Mouse (Mus musculus): ENCODE data around the gene Ap1m2. TPM values are rescaled to one million over a fixed set of nuclear protein-coding genes. Genes with fewer than 3 reads are reported as not detected.

The Ap1m2 gene
- total RNA-seq, 1 experiment = 9.8 TPM

DNA sequence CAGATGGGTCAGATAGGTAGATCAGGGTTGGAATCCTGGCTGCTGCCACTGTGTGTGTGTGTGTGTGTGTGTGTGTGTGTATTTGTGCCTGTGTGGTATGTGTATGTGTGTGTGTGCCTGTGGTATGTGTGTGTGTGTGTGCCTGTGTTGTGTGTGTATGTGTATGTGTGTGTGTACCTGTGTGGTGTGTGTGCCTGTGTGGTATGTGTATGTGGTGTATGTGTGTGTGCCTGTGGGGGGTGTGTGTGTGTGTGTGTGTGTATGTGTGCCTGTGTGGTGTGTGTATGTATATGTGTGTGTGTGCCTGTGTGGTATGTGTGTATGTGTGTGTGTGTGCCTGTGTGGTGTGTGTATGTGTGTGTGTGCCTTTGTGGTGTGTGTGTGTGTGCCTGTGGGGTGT, 57.4 kb downstream of the Ap1m2 start:
- Histone ChIP-seq H3K9ac (ENCODE audit: insufficient read depth, low read depth, low read length, poor library complexity, severe bottlenecking) (no peak overlapping the region), H3K36me3 (ENCODE audit: control insufficient read depth, insufficient read depth, low read length, poor library complexity, severe bottlenecking) (no peaks in the 10 kb centered on the region), H3K27ac (ENCODE audit: insufficient read depth, low read depth, low read length, poor library complexity, severe bottlenecking) (no peak overlapping the region), H3K9me3 (ENCODE audit: control insufficient read depth, insufficient read depth, low read depth, low read length) (no peaks in the 10 kb centered on the region), H3K4me1 (ENCODE audit: control insufficient read depth in 2 of 2, insufficient read depth in 2 of 2, low read length in 2 of 2, poor library complexity in 1 of 2) (peaks cover 0 to 5% of the 10 kb centered on the region in 2 experiments; a peak in 2 of 4 replicates), H3K4me3 (ENCODE audit: insufficient read depth in 1 of 2, low read depth in 1 of 2, low read length in 2 of 2, poor library complexity in 1 of 2, severe bottlenecking in 1 of 2) (no peak overlapping the region)
- in situ Hi-C loops (cut with MboI; ENCODE audit: low sequenced_read_pairs in 2 of 2, unreplicated experiment in 2 of 2) = no loop called here
- TF ChIP-seq CHD2 (IDR thresholded peaks at IDR 0.05; ENCODE audit: low read depth, low read length) = no peak
- no peak for TF ChIP-seq HCFC1 (IDR thresholded peaks at IDR 0.05; ENCODE audit: borderline replicate concordance, insufficient read depth, low read length)
- DNase-seq (ENCODE audit: low read depth, low spot score) = no peak

DNA sequence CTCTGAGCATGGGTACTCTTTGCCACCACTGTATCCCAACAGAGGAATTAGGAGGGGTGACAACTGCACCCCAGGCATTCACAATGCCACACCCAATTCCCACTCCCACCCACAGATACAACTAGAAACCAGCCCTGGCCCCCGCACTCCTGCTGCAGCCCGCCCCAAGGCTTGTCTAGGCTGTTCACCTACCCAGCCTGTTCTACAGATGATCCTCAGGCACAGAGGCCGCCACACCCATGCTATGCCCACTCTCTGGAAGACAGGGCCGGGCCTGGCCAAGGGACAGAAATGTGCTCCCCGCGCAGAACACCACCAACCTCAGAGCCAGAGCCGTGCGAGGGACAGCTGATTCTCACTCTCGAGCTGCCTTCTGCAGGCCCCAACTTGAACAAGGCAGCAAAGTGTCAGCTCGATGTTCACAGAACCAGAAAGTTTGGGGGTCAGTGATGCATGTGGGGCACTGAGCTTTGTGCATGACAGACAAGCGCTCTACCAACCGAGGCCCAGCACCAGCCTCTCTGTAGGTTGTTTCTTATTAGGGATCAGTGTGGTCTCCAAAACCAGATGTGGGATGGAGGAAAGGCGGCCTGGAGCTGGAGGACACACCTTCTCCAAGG, 60.9 kb downstream of the Ap1m2 start:
- in situ Hi-C loops (cut with MboI; ENCODE audit: low sequenced_read_pairs in 2 of 2, unreplicated experiment in 2 of 2) = no loop called here
- Histone ChIP-seq H3K9ac (ENCODE audit: insufficient read depth, low read depth, low read length, poor library complexity, severe bottlenecking) (no peak overlapping the region), H3K4me3 (ENCODE audit: insufficient read depth in 1 of 2, low read depth in 1 of 2, low read length in 2 of 2, poor library complexity in 1 of 2, severe bottlenecking in 1 of 2) (no peak overlapping the region), H3K9me3 (ENCODE audit: control insufficient read depth, insufficient read depth, low read depth, low read length) (no peaks in the 10 kb centered on the region), H3K4me1 (ENCODE audit: control insufficient read depth in 2 of 2, insufficient read depth in 2 of 2, low read length in 2 of 2, poor library complexity in 1 of 2) (peaks cover 0 to 7% of the 10 kb centered on the region in 2 experiments; a peak in 3 of 4 replicates), H3K36me3 (ENCODE audit: control insufficient read depth, insufficient read depth, low read length, poor library complexity, severe bottlenecking) (no peaks in the 10 kb centered on the region), H3K27ac (ENCODE audit: insufficient read depth, low read depth, low read length, poor library complexity, severe bottlenecking) (no peak overlapping the region)
- no peak for DNase-seq (ENCODE audit: low read depth, low spot score)
- TF ChIP-seq MAFK (IDR thresholded peaks at IDR 0.05; ENCODE audit: insufficient read depth, low read depth, low read length) (no peak), CHD2 (IDR thresholded peaks at IDR 0.05; ENCODE audit: low read depth, low read length) (no peak), ZC3H11A (IDR thresholded peaks at IDR 0.05; ENCODE audit: borderline replicate concordance, low read depth, low read length) (no peak), ZNF384 (IDR thresholded peaks at IDR 0.05; ENCODE audit: low read depth, low read length) (no peak), HCFC1 (IDR thresholded peaks at IDR 0.05; ENCODE audit: borderline replicate concordance, insufficient read depth, low read length) (no peak)

GRCm38 (mm10) chr9:21250509-21250908, 61.6 kb downstream of the Ap1m2 start:
- no peak overlapping the region for H3K27ac ChIP-seq (ENCODE audit: insufficient read depth, low read depth, low read length, poor library complexity, severe bottlenecking)
- H3K4me1 ChIP-seq (ENCODE audit: control insufficient read depth in 2 of 2, insufficient read depth in 2 of 2, low read length in 2 of 2, poor library complexity in 1 of 2) = peaks cover 0 to 7% of the 10 kb centered on the region in 2 experiments; a peak in 3 of 4 replicates
- H3K4me3 ChIP-seq (ENCODE audit: insufficient read depth in 1 of 2, low read depth in 1 of 2, low read length in 2 of 2, poor library complexity in 1 of 2, severe bottlenecking in 1 of 2) = no peak overlapping the region
- no peaks in the 10 kb centered on the region for H3K9me3 ChIP-seq (ENCODE audit: control insufficient read depth, insufficient read depth, low read depth, low read length)
- no peak overlapping the region for H3K9ac ChIP-seq (ENCODE audit: insufficient read depth, low read depth, low read length, poor library complexity, severe bottlenecking)
- DNase-seq (ENCODE audit: low read depth, low spot score) = no peak
- in situ Hi-C loops (cut with MboI; ENCODE audit: low sequenced_read_pairs in 2 of 2, unreplicated experiment in 2 of 2) = no loop called here
- TF ChIP-seq CHD2 (IDR thresholded peaks at IDR 0.05; ENCODE audit: low read depth, low read length) (no peak), ZC3H11A (IDR thresholded peaks at IDR 0.05; ENCODE audit: borderline replicate concordance, low read depth, low read length) (no peak), MAFK (IDR thresholded peaks at IDR 0.05; ENCODE audit: insufficient read depth, low read depth, low read length) (no peak), HCFC1 (IDR thresholded peaks at IDR 0.05; ENCODE audit: borderline replicate concordance, insufficient read depth, low read length) (no peak), ZNF384 (IDR thresholded peaks at IDR 0.05; ENCODE audit: low read depth, low read length) (no peak)
- no peaks in the 10 kb centered on the region for H3K36me3 ChIP-seq (ENCODE audit: control insufficient read depth, insufficient read depth, low read length, poor library complexity, severe bottlenecking)

- Histone ChIP-seq H3K9ac (ENCODE audit: insufficient read depth, low read depth, low read length, poor library complexity, severe bottlenecking) (no peak overlapping the region), H3K4me3 (ENCODE audit: insufficient read depth in 1 of 2, low read depth in 1 of 2, low read length in 2 of 2, poor library complexity in 1 of 2, severe bottlenecking in 1 of 2) (no peak overlapping the region), H3K9me3 (ENCODE audit: control insufficient read depth, insufficient read depth, low read depth, low read length) (no peaks in the 10 kb centered on the region), H3K36me3 (ENCODE audit: control insufficient read depth, insufficient read depth, low read length, poor library complexity, severe bottlenecking) (no peaks in the 10 kb centered on the region), H3K4me1 (ENCODE audit: control insufficient read depth in 2 of 2, insufficient read depth in 2 of 2, low read length in 2 of 2, poor library complexity in 1 of 2) (peaks cover 0 to 9% of the 10 kb centered on the region in 2 experiments; a peak in 3 of 4 replicates), H3K27ac (ENCODE audit: insufficient read depth, low read depth, low read length, poor library complexity, severe bottlenecking) (no peak overlapping the region)
- DNase-seq (ENCODE audit: low read depth, low spot score) = no peak
- in situ Hi-C loops (cut with MboI; ENCODE audit: low sequenced_read_pairs in 2 of 2, unreplicated experiment in 2 of 2) = no loop called here
- TF ChIP-seq ZC3H11A (IDR thresholded peaks at IDR 0.05; ENCODE audit: borderline replicate concordance, low read depth, low read length) (no peak), HCFC1 (IDR thresholded peaks at IDR 0.05; ENCODE audit: borderline replicate concordance, insufficient read depth, low read length) (no peak), ZNF384 (IDR thresholded peaks at IDR 0.05; ENCODE audit: low read depth, low read length) (no peak), MAFK (IDR thresholded peaks at IDR 0.05; ENCODE audit: insufficient read depth, low read depth, low read length) (no peak), CHD2 (IDR thresholded peaks at IDR 0.05; ENCODE audit: low read depth, low read length) (no peak)
Measured at GRCm38 (mm10) chr9:21249629-21250508, 62.3 kb downstream of the Ap1m2 start.
